Mouse (Mus musculus) kidney, embryonic 14.5 days (tissue): ENCODE results near the gene Hcls1. TPM values are rescaled to one million over a fixed set of nuclear protein-coding genes. Genes with fewer than 3 reads are reported as not detected.

ENCODE experiments used
- ATAC-seq: fragments of 200-750 bp; cut with Nextera tagmentation; 2 replicates; pipeline ENCODE4 v1.8.0; 2017; ENCODE audit warnings: moderate number of reproducible peaks, mild to moderate bottlenecking, moderate TSS enrichment, moderate library complexity; ENCODE audit not compliant: low FRiP score, low TSS enrichment
- H3K27ac ChIP-seq: fragments of 300-500 bp; sonication (generic); 2 replicates; pipeline ENCODE4 v1.5.1; 2014; ENCODE audit warnings: low read depth, mild to moderate bottlenecking, low read length, moderate library complexity, mixed read lengths
- H3K27me3 ChIP-seq: fragments of 300-500 bp; sonication (generic); 2 replicates; pipeline ENCODE4 v1.6.1; 2014; ENCODE audit warnings: mild to moderate bottlenecking, low read length; ENCODE audit not compliant: control insufficient read depth, insufficient read depth
- H3K36me3 ChIP-seq: fragments of 300-500 bp; sonication (generic); 2 replicates; pipeline ENCODE4 v1.6.1; 2014; ENCODE audit warnings: low read length, mixed read lengths; ENCODE audit not compliant: control insufficient read depth, insufficient read depth
- H3K4me1 ChIP-seq: fragments of 300-500 bp; sonication (generic); 2 replicates; pipeline ENCODE4 v1.6.1; 2014; ENCODE audit warnings: low read length, mixed read lengths; ENCODE audit not compliant: control insufficient read depth, insufficient read depth
- H3K4me2 ChIP-seq: fragments of 300-500 bp; sonication (generic); replicated peaks from 2 replicates; pipeline ENCODE4 v1.6.1; 2014; ENCODE audit warnings: low read depth, mild to moderate bottlenecking, low read length
- H3K4me3 ChIP-seq: fragments of 300-500 bp; sonication (generic); 2 replicates; pipeline ENCODE4 v1.5.1; 2014; ENCODE audit warnings: mild to moderate bottlenecking, low read length
- H3K9ac ChIP-seq: fragments of 300-500 bp; sonication (generic); 2 replicates; pipeline ENCODE4 v1.6.1; 2014; ENCODE audit warnings: low read depth, mild to moderate bottlenecking, low read length, moderate library complexity
- H3K9me3 ChIP-seq: fragments of 300-500 bp; sonication (generic); 2 replicates; pipeline ENCODE4 v1.6.1; 2016; ENCODE audit warnings: low read length; ENCODE audit not compliant: control insufficient read depth
- WGBS: fragments of 180-500 bp; shearing (Covaris S2); extraction: QIAGEN DNeasy Blood & Tissue Kit; methylation state at CpG from one replicate; pipeline ENCODE4 v1.1.7; 2014; 5-methylcytosine and 5-hydroxymethylcytosine counted together
- polyA plus RNA-seq: library from polyadenylated mRNA; unstranded; fragments of >200 nt; fragmentation: Nextera tagmentation; extraction: Ambion mirVana; gene quantifications from 2 replicates; pipeline ENCODE4 v1.2.1, GENCODE M21; 2014

The Hcls1 gene
- 2.2 and 2.3 TPM in 2 replicates for polyA plus RNA-seq

- H3K4me2 ChIP-seq: no peak within 1 kb of the TSS
- H3K9me3 ChIP-seq: no peaks in the 10 kb centered on the region
- peaks cover 30% of the 10 kb centered on the region for H3K36me3 ChIP-seq
- H3K9ac ChIP-seq: no peak within 1 kb of the TSS
- no peaks in the 10 kb centered on the region for H3K4me1 ChIP-seq
- no peak within 1 kb of the TSS; the same call in 1 of the 2 replicates for H3K27ac ChIP-seq
- ATAC-seq: no peak
- H3K27me3 ChIP-seq: no peaks in the 10 kb centered on the region
- H3K4me3 ChIP-seq: no peak within 1 kb of the TSS
- WGBS: 70% methylated on average over 7 of the region's 7 CpGs
These were observed at the start of gene Hcls1 for GRCm38 (mm10) chr16:36934841-36935620. Gene Hcls1 (plus strand): TSS chr16:36934983.

- H3K4me3 ChIP-seq: no peak overlapping the region
- 93% methylated on average over 11 of the region's 11 CpGs for WGBS
These were observed 48.9 kb upstream of the Hcls1 start for GRCm38 (mm10) chr16:36885912-36886311.

GRCm38 (mm10) chr16:36887546-36887945 is 47.2 kb upstream of the Hcls1 start:
- Histone ChIP-seq H3K4me3 (no peak overlapping the region), H3K27me3 (no peaks in the 10 kb centered on the region), H3K9ac (no peak overlapping the region), H3K27ac (no peak overlapping the region), H3K4me2 (no peak overlapping the region), H3K4me1 (no peaks in the 10 kb centered on the region), H3K36me3 (peaks cover 39% of the 10 kb centered on the region), H3K9me3 (no peaks in the 10 kb centered on the region)
- 85% methylated on average over 5 of the region's 5 CpGs for WGBS
- ATAC-seq: no peak

More at GRCm38 (mm10) chr16:36885912-36886311, 48.9 kb upstream of the Hcls1 start:
- H3K4me1 ChIP-seq: no peaks in the 10 kb centered on the region
- peaks cover 24% of the 10 kb centered on the region for H3K36me3 ChIP-seq
- H3K4me2 ChIP-seq: no peak overlapping the region
- H3K9me3 ChIP-seq: no peaks in the 10 kb centered on the region
- H3K27ac ChIP-seq: no peak overlapping the region
- ATAC-seq: no peak
- no peak overlapping the region for H3K9ac ChIP-seq
- H3K27me3 ChIP-seq: no peaks in the 10 kb centered on the region

- Histone ChIP-seq H3K27ac (no peak overlapping the region), H3K4me2 (no peak overlapping the region), H3K36me3 (peaks cover 58% of the 10 kb centered on the region), H3K9ac (no peak overlapping the region), H3K9me3 (no peaks in the 10 kb centered on the region), H3K4me3 (no peak overlapping the region), H3K4me1 (no peaks in the 10 kb centered on the region), H3K27me3 (no peaks in the 10 kb centered on the region)
- no peak for ATAC-seq
- WGBS: 95% methylated on average over 3 of the region's 3 CpGs
These were observed 44.2 kb upstream of the Hcls1 start for GRCm38 (mm10) chr16:36890559-36890958.

GRCm38 (mm10) chr16:36891415-36891814 is 43.4 kb upstream of the Hcls1 start:
- WGBS: 85% methylated on average over 4 of the region's 4 CpGs
- H3K36me3 ChIP-seq: peaks cover 66% of the 10 kb centered on the region
- H3K27ac ChIP-seq: no peak overlapping the region
- no peaks in the 10 kb centered on the region for H3K9me3 ChIP-seq
- H3K27me3 ChIP-seq: no peaks in the 10 kb centered on the region
- no peak overlapping the region for H3K4me2 ChIP-seq
- ATAC-seq: no peak
- no peak overlapping the region for H3K9ac ChIP-seq
- H3K4me1 ChIP-seq: no peaks in the 10 kb centered on the region
- H3K4me3 ChIP-seq: no peak overlapping the region

GRCm38 (mm10) chr16:36893317-36893716 is 41.5 kb upstream of the Hcls1 start:
- Histone ChIP-seq H3K27me3 (no peaks in the 10 kb centered on the region), H3K4me3 (no peak overlapping the region), H3K9ac (no peak overlapping the region), H3K27ac (no peak overlapping the region), H3K9me3 (no peaks in the 10 kb centered on the region), H3K4me1 (no peaks in the 10 kb centered on the region), H3K4me2 (no peak overlapping the region), H3K36me3 (peaks cover 66% of the 10 kb centered on the region)
- no peak for ATAC-seq
- 81% methylated on average over 10 of the region's 10 CpGs for whole genome bisulfite sequencing

- no peaks in the 10 kb centered on the region for H3K27me3 ChIP-seq
- H3K4me2 ChIP-seq: no peak overlapping the region
- H3K9me3 ChIP-seq: no peaks in the 10 kb centered on the region
- ATAC-seq: no peak
- H3K27ac ChIP-seq: no peak overlapping the region
- H3K4me1 ChIP-seq: no peaks in the 10 kb centered on the region
- H3K9ac ChIP-seq: no peak overlapping the region
- H3K36me3 ChIP-seq: peaks cover 67% of the 10 kb centered on the region
- no peak overlapping the region for H3K4me3 ChIP-seq
- WGBS: 97% methylated on average over 6 of the region's 6 CpGs
These were observed 38.1 kb upstream of the Hcls1 start for GRCm38 (mm10) chr16:36896712-36897111.

- Histone ChIP-seq H3K9me3 (no peaks in the 10 kb centered on the region), H3K27me3 (no peaks in the 10 kb centered on the region), H3K4me3 (no peak overlapping the region), H3K4me2 (no peak overlapping the region), H3K36me3 (peaks cover 50% of the 10 kb centered on the region), H3K4me1 (no peaks in the 10 kb centered on the region), H3K9ac (no peak overlapping the region), H3K27ac (no peak overlapping the region)
- 90% methylated on average over 5 of the region's 5 CpGs for WGBS
- ATAC-seq: no peak
These were observed 31.6 kb upstream of the Hcls1 start for GRCm38 (mm10) chr16:36903156-36903555.

GRCm38 (mm10) chr16:36911909-36912308 is 22.9 kb upstream of the Hcls1 start:
- ATAC-seq: no peak
- peaks cover 70% of the 10 kb centered on the region for H3K36me3 ChIP-seq
- H3K9me3 ChIP-seq: no peaks in the 10 kb centered on the region
- WGBS: 84% methylated on average over 10 of the region's 10 CpGs
- H3K27ac ChIP-seq: no peak overlapping the region
- no peaks in the 10 kb centered on the region for H3K4me1 ChIP-seq
- H3K27me3 ChIP-seq: no peaks in the 10 kb centered on the region
- H3K4me2 ChIP-seq: no peak overlapping the region
- H3K4me3 ChIP-seq: no peak overlapping the region
- H3K9ac ChIP-seq: no peak overlapping the region
